Comparison of ENCODE assay signal across 14 mouse cellular contexts in genomic region chr11:112609277-112609676, GRCm38 (mm10).
"Had no signal": no experiment of that assay in that cellular context is flagged by ENCODE, and none has a peak within 500 bp of the region (broad histone marks: within the 10 kb centered on the region; RNA-seq: fewer than 3 reads in every experiment).

No protein-coding gene starts in this region.

- H3K4me1 ChIP-seq: midbrain, embryonic 10.5 days; midbrain, embryonic 15.5 days; neural tube, embryonic 12.5 days; stomach, embryonic 15.5 days had no signal

- H3K9ac ChIP-seq: lung, embryonic 14.5 days; midbrain, embryonic 12.5 days; midbrain, embryonic 15.5 days; neural tube, embryonic 12.5 days; stomach, embryonic 15.5 days had no signal

- H3K4me2 ChIP-seq: lung, embryonic 14.5 days; midbrain, embryonic 12.5 days; midbrain, embryonic 15.5 days; neural tube, embryonic 12.5 days; stomach, embryonic 15.5 days had no signal

- H3K9me3 ChIP-seq: midbrain, embryonic 10.5 days; midbrain, embryonic 12.5 days; midbrain, embryonic 15.5 days; neural tube, embryonic 12.5 days; stomach, embryonic 15.5 days had no signal

- H3K27ac ChIP-seq: midbrain, embryonic 10.5 days; midbrain, embryonic 12.5 days; midbrain, embryonic 15.5 days; neural tube, embryonic 12.5 days; stomach, embryonic 15.5 days; stomach, postnatal 0 days had no signal

- H3K36me3 ChIP-seq: midbrain, embryonic 10.5 days; midbrain, embryonic 12.5 days; midbrain, embryonic 15.5 days; neural tube, embryonic 12.5 days; stomach, embryonic 15.5 days had no signal

- H3K4me3 ChIP-seq: midbrain, embryonic 10.5 days; midbrain, embryonic 12.5 days; midbrain, embryonic 15.5 days; neural tube, embryonic 12.5 days; stomach, embryonic 15.5 days had no signal

- DNase-seq: lung, adult 18-20 months; lung, embryonic 14.5 days; lung, postnatal 10 days; lung, postnatal 4 days; right cerebral cortex, postnatal 14 days; thymus, adult 18-20 months; thymus, postnatal 14 days; thymus, postnatal 36 days had no signal

- H3K27me3 ChIP-seq: midbrain, embryonic 12.5 days; midbrain, embryonic 15.5 days; neural tube, embryonic 12.5 days; stomach, embryonic 15.5 days had no signal

- ATAC-seq: midbrain, embryonic 15.5 days had no signal
